Mouse (Mus musculus) kidney, postnatal 0 days (tissue): ENCODE data around the gene Aurkb. TPM values are rescaled to one million over a fixed set of nuclear protein-coding genes. Genes with fewer than 3 reads are reported as not detected.

Experiments
- ATAC-seq: fragments of 200-750 bp; cut with Nextera tagmentation; replicated peaks from 2 replicates; pipeline ENCODE4 v1.8.0; 2017; ENCODE audit warnings: low read depth, moderate number of reproducible peaks, moderate TSS enrichment, moderate library complexity; ENCODE audit not compliant: low FRiP score
- DNase-seq: peaks from one replicate; pipeline ENCODE4 v3.0.0-alpha.2; 2016; ENCODE audit warnings: low spot score
- H3K27ac ChIP-seq: fragments of 300-500 bp; sonication (generic); 2 replicates; pipeline ENCODE4 v1.5.1; 2014; ENCODE audit warnings: mild to moderate bottlenecking
- H3K27me3 ChIP-seq: fragments of 300-500 bp; sonication (generic); 2 replicates; pipeline ENCODE4 v1.6.1; 2014; ENCODE audit warnings: low read length, mixed read lengths; ENCODE audit not compliant: insufficient read depth
- H3K36me3 ChIP-seq: fragments of 300-500 bp; sonication (generic); 2 replicates; pipeline ENCODE4 v1.6.1; 2014; ENCODE audit warnings: low read length, mixed read lengths; ENCODE audit not compliant: insufficient read depth
- H3K4me1 ChIP-seq: fragments of 300-500 bp; sonication (generic); replicated peaks from 2 replicates; pipeline ENCODE4 v1.6.1; 2014; ENCODE audit warnings: antibody characterized with exemption, low read length, mixed read lengths; ENCODE audit not compliant: insufficient read depth
- H3K4me2 ChIP-seq: fragments of 300-500 bp; sonication (generic); 2 replicates; pipeline ENCODE4 v1.6.1; 2014; ENCODE audit warnings: mild to moderate bottlenecking, low read length, moderate library complexity, mixed read lengths
- H3K4me3 ChIP-seq: fragments of 300-500 bp; sonication (generic); replicated peaks from 2 replicates; pipeline ENCODE4 v1.5.1; 2014; ENCODE audit warnings: low read depth, low read length
- H3K9ac ChIP-seq: fragments of 300-500 bp; sonication (generic); 2 replicates; pipeline ENCODE4 v1.6.1; 2014; ENCODE audit warnings: low read depth, low read length
- H3K9me3 ChIP-seq: fragments of 300-500 bp; sonication (generic); replicated peaks from 2 replicates; pipeline ENCODE4 v1.6.1; 2016; ENCODE audit warnings: low read length, inconsistent platforms, mixed read lengths
- CTCF ChIP-seq: IDR thresholded peaks from 2 replicates; pipeline ENCODE4 v1.5.1; 2016; ENCODE audit warnings: antibody characterized with exemption, low read depth, mild to moderate bottlenecking, moderate library complexity
- WGBS: fragments of 180-500 bp; shearing (Covaris S2); extraction: QIAGEN DNeasy Blood & Tissue Kit; methylation state at CpG from one replicate; pipeline ENCODE4 v1.1.7; 2014; 5-methylcytosine and 5-hydroxymethylcytosine counted together
- polyA plus RNA-seq: library from polyadenylated mRNA; unstranded; fragments of >200 nt; fragmentation: Nextera tagmentation; extraction: Ambion mirVana; gene quantifications from 2 replicates; pipeline ENCODE4 v1.2.1, GENCODE M21; 2015

The Aurkb gene
- polyA plus RNA-seq, 1 experiment from 2014 or later = 49.3 TPM

GRCm38 (mm10) chr11:69088103-69088855 is 42.8 kb downstream of the Aurkb start, which contains the start of gene Vamp2:
Gene Vamp2, plus strand, starts transcription at chr11:69088490.
- peaks cover 15% of the 10 kb centered on the region; the same call in 1 of the 2 replicates for H3K36me3 ChIP-seq
- H3K9ac ChIP-seq = peak within 1 kb of the TSS; percentile 100
- peak within 1 kb of the TSS; percentile 98 for H3K27ac ChIP-seq
- ATAC-seq = peak; percentile 76
- peak within 1 kb of the TSS; percentile 100 for H3K4me3 ChIP-seq
- H3K4me2 ChIP-seq = peak within 1 kb of the TSS; percentile 95
- peaks cover 12% of the 10 kb centered on the region for H3K4me1 ChIP-seq
- DNase-seq = peak; percentile 88
- no peaks in the 10 kb centered on the region for H3K9me3 ChIP-seq
- no peaks in the 10 kb centered on the region for H3K27me3 ChIP-seq
- WGBS = under 1% methylated on average over 59 of the region's 67 CpGs
- no peak for TF ChIP-seq CTCF

DNA sequence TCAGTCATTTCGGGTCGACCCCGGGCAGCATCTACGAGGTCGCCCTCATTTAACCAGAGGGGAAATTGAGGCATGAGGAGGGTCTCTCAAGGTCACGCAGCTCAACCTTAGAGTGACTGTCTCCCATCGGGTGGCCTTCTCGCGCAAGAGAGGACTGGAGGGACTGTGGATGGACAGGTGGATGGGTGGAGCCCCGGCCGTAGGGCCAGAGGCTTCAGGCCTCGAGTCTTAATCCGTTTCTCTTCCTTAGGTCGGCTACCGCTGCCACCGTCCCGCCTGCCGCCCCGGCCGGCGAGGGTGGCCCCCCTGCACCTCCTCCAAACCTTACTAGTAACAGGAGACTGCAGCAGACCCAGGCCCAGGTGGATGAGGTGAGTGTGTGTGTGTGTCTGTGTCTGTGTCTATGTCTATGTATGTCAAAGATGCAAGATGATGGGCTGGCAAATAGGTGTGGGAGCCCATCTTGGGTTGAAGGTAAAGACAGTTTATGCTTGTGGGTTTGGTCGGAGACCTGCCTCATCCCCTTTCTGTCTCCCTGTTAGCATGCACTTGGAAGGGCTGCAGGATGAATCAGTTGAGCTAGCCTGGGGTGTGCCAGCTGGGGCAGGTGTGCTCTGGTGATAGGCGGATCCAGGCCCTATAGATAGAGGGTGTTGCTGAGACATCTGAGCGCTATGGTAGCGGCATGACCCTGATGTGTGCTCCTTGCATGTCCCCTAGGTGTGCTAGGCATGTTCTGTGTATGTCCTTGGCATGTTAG is 43.6 kb downstream of the Aurkb start:
- H3K27me3 ChIP-seq = no peaks in the 10 kb centered on the region
- peak; percentile 6; the same call in 1 of the 2 replicates for ATAC-seq
- H3K4me1 ChIP-seq = peaks cover 12% of the 10 kb centered on the region
- peak overlapping the region; percentile 98 for H3K27ac ChIP-seq
- WGBS = 11% methylated on average over 25 of the region's 25 CpGs
- DNase-seq = peak; percentile 44
- no peak for TF ChIP-seq CTCF
- peak overlapping the region; percentile 100 for H3K9ac ChIP-seq
- H3K36me3 ChIP-seq = peaks cover 15% of the 10 kb centered on the region; the same call in 1 of the 2 replicates
- peak overlapping the region; percentile 95 for H3K4me2 ChIP-seq
- no peaks in the 10 kb centered on the region for H3K9me3 ChIP-seq
- peak overlapping the region; percentile 100 for H3K4me3 ChIP-seq

GRCm38 (mm10) chr11:69089616-69090290 is 44.3 kb downstream of the Aurkb start:
- Histone ChIP-seq H3K4me1 (peaks cover 12% of the 10 kb centered on the region), H3K27me3 (no peaks in the 10 kb centered on the region), H3K9me3 (no peaks in the 10 kb centered on the region), H3K4me3 (peak overlapping the region; percentile 100), H3K4me2 (peak overlapping the region; percentile 95), H3K9ac (peak overlapping the region; percentile 100), H3K27ac (peak overlapping the region; percentile 98), H3K36me3 (peaks cover 15% of the 10 kb centered on the region; the same call in 1 of the 2 replicates)
- no peak for TF ChIP-seq CTCF
- 75% methylated on average over 12 of the region's 12 CpGs for WGBS
- DNase-seq (no peak), ATAC-seq (no peak)

DNA sequence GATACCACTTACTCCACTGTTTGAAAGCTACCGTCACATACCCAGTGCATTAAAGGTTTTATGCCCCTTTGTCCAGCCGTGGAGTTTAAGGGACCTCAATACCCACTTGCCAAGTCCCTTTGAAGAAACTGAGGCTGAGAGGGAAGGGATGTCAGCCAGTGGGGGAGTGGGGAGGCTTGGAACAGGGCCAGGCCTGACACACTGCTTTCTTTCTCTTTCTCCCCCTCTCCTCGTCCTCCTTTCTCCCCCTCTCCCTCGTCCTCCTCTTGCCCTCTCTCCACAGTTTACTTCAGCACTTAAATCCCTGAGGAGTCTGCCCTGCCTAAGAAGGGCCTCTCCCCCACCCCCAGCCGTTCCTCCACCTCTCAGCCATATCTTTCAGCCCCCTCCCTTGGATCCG is 44.9 kb downstream of the Aurkb start:
- no peaks in the 10 kb centered on the region for H3K9me3 ChIP-seq
- peak overlapping the region; percentile 95; the same call in 1 of the 2 replicates for H3K4me2 ChIP-seq
- ATAC-seq = no peak
- peaks cover 15% of the 10 kb centered on the region; the same call in 1 of the 2 replicates for H3K36me3 ChIP-seq
- no peaks in the 10 kb centered on the region for H3K27me3 ChIP-seq
- H3K4me1 ChIP-seq = peaks cover 12% of the 10 kb centered on the region
- no peak for TF ChIP-seq CTCF
- WGBS = 49% methylated on average over 6 of the region's 6 CpGs
- DNase-seq = no peak
- H3K4me3 ChIP-seq = no peak overlapping the region
- H3K9ac ChIP-seq = peak overlapping the region; percentile 100
- 0 out of 2 replicates have a peak overlapping the region, but pooled peaks have one; percentile 19 for H3K27ac ChIP-seq

- Histone ChIP-seq H3K27me3 (no peaks in the 10 kb centered on the region), H3K4me2 (no peak overlapping the region), H3K27ac (peak overlapping the region; percentile 72), H3K9me3 (no peaks in the 10 kb centered on the region), H3K36me3 (peaks cover 15% of the 10 kb centered on the region; the same call in 1 of the 2 replicates), H3K4me1 (peaks cover 12% of the 10 kb centered on the region), H3K9ac (no peak overlapping the region), H3K4me3 (no peak overlapping the region)
- ATAC-seq (no peak), DNase-seq (no peak)
- WGBS = 59% methylated on average over 7 of the region's 7 CpGs
- TF ChIP-seq CTCF = no peak
Measured at GRCm38 (mm10) chr11:69091566-69092385, 46.3 kb downstream of the Aurkb start.
